Mouse (Mus musculus): ENCODE data around the gene Anxa9. TPM values are rescaled to one million over a fixed set of nuclear protein-coding genes. Genes with fewer than 3 reads are reported as not detected.

Gene Anxa9
- polyA plus RNA-seq, 1 experiment from 2014 or later = 1.6 TPM

Other genes with a start within 250 kb of the Anxa9 start
- gene Pip5k1a, start 200.2 kb downstream of the Anxa9 start, polyA plus RNA-seq (2014; fragmentation: Nextera tagmentation; extraction: Ambion mirVana) = 15.4 and 17.3 TPM in 2 replicates
- gene Vps72, start 196.2 kb downstream of the Anxa9 start, polyA plus RNA-seq (2014; fragmentation: Nextera tagmentation; extraction: Ambion mirVana) = 254 and 281 TPM in 2 replicates
- gene Tmod4, start 182.7 kb downstream of the Anxa9 start, polyA plus RNA-seq (2014; fragmentation: Nextera tagmentation; extraction: Ambion mirVana) = 0.72 and 0.88 TPM in 2 replicates
- gene Scnm1, start 173.2 kb downstream of the Anxa9 start, polyA plus RNA-seq (2014; fragmentation: Nextera tagmentation; extraction: Ambion mirVana) = 67.7 and 76.8 TPM in 2 replicates
- 12.8 and 13.3 TPM in 2 replicates for gene Lysmd1, start 173.1 kb downstream of the Anxa9 start, polyA plus RNA-seq (2014; fragmentation: Nextera tagmentation; extraction: Ambion mirVana)
- 1.6 TPM in 2 replicates for gene Tnfaip8l2, start 164.8 kb downstream of the Anxa9 start, polyA plus RNA-seq (2014; fragmentation: Nextera tagmentation; extraction: Ambion mirVana)
- gene Sema6c, start 146.7 kb downstream of the Anxa9 start, polyA plus RNA-seq (2014; fragmentation: Nextera tagmentation; extraction: Ambion mirVana) = 12.8 and 15.2 TPM in 2 replicates
- gene Gabpb2, start 89.3 kb downstream of the Anxa9 start, polyA plus RNA-seq (2014; fragmentation: Nextera tagmentation; extraction: Ambion mirVana) = 8.7 and 8.9 TPM in 2 replicates
- gene Cdc42se1, start 78.4 kb downstream of the Anxa9 start, polyA plus RNA-seq (2014; fragmentation: Nextera tagmentation; extraction: Ambion mirVana) = 80.1 and 89.6 TPM in 2 replicates
- 14.8 and 18.2 TPM in 2 replicates for gene Mllt11, start 75.0 kb downstream of the Anxa9 start, polyA plus RNA-seq (2014; fragmentation: Nextera tagmentation; extraction: Ambion mirVana)
- gene Gm128, start 65.6 kb downstream of the Anxa9 start, polyA plus RNA-seq (2014; fragmentation: Nextera tagmentation; extraction: Ambion mirVana) = 0.53 and 0.82 TPM in 2 replicates
- gene Bnipl, start 56.0 kb downstream of the Anxa9 start, polyA plus RNA-seq (2014; fragmentation: Nextera tagmentation; extraction: Ambion mirVana) = 1.1 and 1.6 TPM in 2 replicates
- 34.9 and 35.4 TPM in 2 replicates for gene Mindy1, start 25.8 kb downstream of the Anxa9 start, polyA plus RNA-seq (2014; fragmentation: Nextera tagmentation; extraction: Ambion mirVana)
- gene Prune1, start 25.1 kb downstream of the Anxa9 start, polyA plus RNA-seq (2014; fragmentation: Nextera tagmentation; extraction: Ambion mirVana) = 26.8 and 27.6 TPM in 2 replicates
- 132 and 138 TPM in 2 replicates for gene Cers2, start 7.6 kb upstream of the Anxa9 start, polyA plus RNA-seq (2014; fragmentation: Nextera tagmentation; extraction: Ambion mirVana)
- 62.3 and 67.8 TPM in 2 replicates for gene Setdb1, start 50.0 kb upstream of the Anxa9 start, polyA plus RNA-seq (2014; fragmentation: Nextera tagmentation; extraction: Ambion mirVana)
- 0.27 TPM in 1 of 2 replicates, not detected in the other for gene 4930558C23Rik, start 95.7 kb upstream of the Anxa9 start, polyA plus RNA-seq (2014; fragmentation: Nextera tagmentation; extraction: Ambion mirVana)
- 32.0 and 37.1 TPM in 2 replicates for gene Arnt, start 127.2 kb upstream of the Anxa9 start, polyA plus RNA-seq (2014; fragmentation: Nextera tagmentation; extraction: Ambion mirVana)
- gene Ctsk, start 192.1 kb upstream of the Anxa9 start, polyA plus RNA-seq (2014; fragmentation: Nextera tagmentation; extraction: Ambion mirVana) = 4.2 and 4.9 TPM in 2 replicates
- 5.0 and 5.6 TPM in 2 replicates for gene Ctss, start 219.6 kb upstream of the Anxa9 start, polyA plus RNA-seq (2014; fragmentation: Nextera tagmentation; extraction: Ambion mirVana)

Data from limb, embryonic 11.5 days (tissue).